Mouse (Mus musculus): ENCODE results near the gene Gm49510.

Gene Gm49510

GRCm38 (mm10) chr15:78915660-78916017 is 16.2 kb downstream of the Gm49510 start:
- no peak for DNase-seq (ENCODE audit: low read depth, low spot score)

- DNase-seq (ENCODE audit: low read depth, low spot score) = no peak
These were observed 16.8 kb downstream of the Gm49510 start for GRCm38 (mm10) chr15:78916052-78916826.

GRCm38 (mm10) chr15:78918126-78918525 is 18.7 kb downstream of the Gm49510 start:
- DNase-seq (ENCODE audit: low read depth, low spot score) = no peak

GRCm38 (mm10) chr15:78919914-78920313 is 20.4 kb downstream of the Gm49510 start:
- no peak for DNase-seq (ENCODE audit: low read depth, low spot score)

- DNase-seq (ENCODE audit: low read depth, low spot score) = no peak
These were observed 23.2 kb downstream of the Gm49510 start for GRCm38 (mm10) chr15:78922700-78923099.

- DNase-seq (ENCODE audit: low read depth, low spot score) = no peak
These were observed 24.1 kb downstream of the Gm49510 start for GRCm38 (mm10) chr15:78923585-78923984.

GRCm38 (mm10) chr15:78925129-78925528 is 25.7 kb downstream of the Gm49510 start:
- DNase-seq (ENCODE audit: low read depth, low spot score) = no peak

GRCm38 (mm10) chr15:78926021-78926919 is 26.8 kb downstream of the Gm49510 start, which contains the start of gene Lgals1:
Gene Lgals1 (plus strand): TSS chr15:78926725.
- DNase-seq (ENCODE audit: low read depth, low spot score) = no peak

- no peak for DNase-seq (ENCODE audit: low read depth, low spot score)
These were observed 27.7 kb downstream of the Gm49510 start for GRCm38 (mm10) chr15:78927021-78927787.

GRCm38 (mm10) chr15:78927788-78928457 is 28.5 kb downstream of the Gm49510 start:
- no peak for DNase-seq (ENCODE audit: low read depth, low spot score)

GRCm38 (mm10) chr15:78928539-78928938 is 29.1 kb downstream of the Gm49510 start:
- DNase-seq (ENCODE audit: low read depth, low spot score) = no peak

- DNase-seq (ENCODE audit: low read depth, low spot score) = no peak
These were observed 30.8 kb downstream of the Gm49510 start for GRCm38 (mm10) chr15:78930192-78930706.

GRCm38 (mm10) chr15:78930801-78931426 is 31.4 kb downstream of the Gm49510 start:
- no peak for DNase-seq (ENCODE audit: low read depth, low spot score)

- DNase-seq (ENCODE audit: low read depth, low spot score) = no peak
These were observed 32.1 kb downstream of the Gm49510 start for GRCm38 (mm10) chr15:78931577-78931976.

- DNase-seq (ENCODE audit: low read depth, low spot score) = peak; percentile 75
These were observed 35.4 kb downstream of the Gm49510 start, which contains the start of gene Nol12 for GRCm38 (mm10) chr15:78934784-78935320. Gene Nol12 (plus strand): TSS chr15:78934933.

GRCm38 (mm10) chr15:78936403-78936802 is 36.9 kb downstream of the Gm49510 start:
- no peak for DNase-seq (ENCODE audit: low read depth, low spot score)

GRCm38 (mm10) chr15:78937311-78937710 is 37.8 kb downstream of the Gm49510 start:
- no peak for DNase-seq (ENCODE audit: low read depth, low spot score)

GRCm38 (mm10) chr15:78937963-78938362 is 38.5 kb downstream of the Gm49510 start:
- no peak for DNase-seq (ENCODE audit: low read depth, low spot score)

- DNase-seq (ENCODE audit: low read depth, low spot score) = no peak
These were observed 40.9 kb downstream of the Gm49510 start for GRCm38 (mm10) chr15:78940325-78940724.

GRCm38 (mm10) chr15:78942663-78943062 is 43.2 kb downstream of the Gm49510 start:
- no peak for DNase-seq (ENCODE audit: low read depth, low spot score)

Data from WW6 (cell line).